Mouse (Mus musculus) small intestine, adult 2 months (tissue): Measurements from ENCODE around the gene Nt5c2. TPM values are rescaled to one million over a fixed set of nuclear protein-coding genes. Genes with fewer than 3 reads are reported as not detected.
"Not testable (repeated sequence)": the region's sequence is repeated elsewhere in the genome, so short reads cannot be mapped to it uniquely, and the experiment has no call there.

ENCODE experiments used
- H3K27ac ChIP-seq: fragments of 200-500 bp; 2 replicates; pipeline ENCODE4 v1.5.1; 2012; ENCODE audit warnings: low read depth, low read length, control low read depth, inconsistent platforms; ENCODE audit not compliant: insufficient read depth
- H3K27me3 ChIP-seq: fragments of 200-500 bp; 2 replicates; pipeline ENCODE4 v1.6.1; 2012; ENCODE audit warnings: mild to moderate bottlenecking, moderate library complexity, low read length, inconsistent platforms; ENCODE audit not compliant: control insufficient read depth, insufficient read depth
- H3K36me3 ChIP-seq: fragments of 200-500 bp; 2 replicates; pipeline ENCODE4 v1.6.1; 2012; ENCODE audit warnings: mild to moderate bottlenecking, low read length, control low read depth, inconsistent platforms; ENCODE audit not compliant: control insufficient read depth, insufficient read depth
- H3K4me1 ChIP-seq: fragments of 200-500 bp; 2 replicates; pipeline ENCODE4 v1.6.1; 2012; ENCODE audit warnings: low read length, inconsistent platforms, mixed read lengths; ENCODE audit not compliant: control insufficient read depth, insufficient read depth, insufficient read length
- H3K4me3 ChIP-seq: fragments of 200-500 bp; 2 replicates; pipeline ENCODE4 v1.5.1; 2012; ENCODE audit warnings: low read depth, mild to moderate bottlenecking, control low read depth, inconsistent platforms, low read length, moderate library complexity
- CTCF ChIP-seq: fragments of 200-500 bp; IDR thresholded peaks from 2 replicates; pipeline ENCODE4 v1.5.1; 2012; ENCODE audit warnings: low read depth, mild to moderate bottlenecking, control low read depth, inconsistent platforms, low read length, moderate library complexity, mixed read lengths; ENCODE audit not compliant: insufficient replicate concordance, insufficient read length; ENCODE audit errors: extremely low read depth
- POLR2A ChIP-seq: fragments of 200-500 bp; IDR thresholded peaks from 2 replicates; pipeline ENCODE4 v1.6.1; 2012; ENCODE audit warnings: low read depth, mild to moderate bottlenecking, control low read depth, inconsistent platforms, low read length, moderate library complexity
- WGBS: fragments of 180-500 bp; shearing (Covaris S2); methylation state at CpG from one replicate; pipeline ENCODE4 v1.1.7; 2018; 5-methylcytosine and 5-hydroxymethylcytosine counted together
- polyA plus RNA-seq: library from polyadenylated mRNA; depleted of rRNA; stranded (reverse); fragments of >200 nt; gene quantifications from 2 replicates; pipeline ENCODE4 v1.2.3, GENCODE M21; 2012

The Nt5c2 gene
- polyA plus RNA-seq, 1 experiment: 6.1 TPM

- 73% methylated on average over 7 of the region's 7 CpGs for WGBS
Measured at GRCm38 (mm10) chr19:47009420-47009819, 5.5 kb downstream of the Nt5c2 start.

DNA sequence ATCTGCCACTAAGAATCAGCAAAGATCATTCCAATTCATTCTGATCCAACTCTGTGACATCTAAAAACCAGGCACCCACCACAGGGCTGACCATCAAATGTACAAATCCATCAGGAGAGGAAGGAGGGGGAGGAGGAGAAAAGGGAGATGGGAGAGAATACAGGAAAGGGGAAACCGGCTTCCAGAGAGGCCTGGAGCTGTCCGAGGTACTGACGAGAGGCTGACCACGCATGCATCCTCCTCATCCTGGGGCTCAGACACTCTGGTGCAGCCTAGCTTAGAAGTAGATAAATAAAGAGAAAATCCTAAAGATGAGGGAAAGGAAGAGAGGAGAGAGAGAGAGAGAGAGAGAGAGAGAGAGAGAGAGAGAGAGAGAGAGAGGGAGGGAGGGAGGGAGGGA is 8.6 kb downstream of the Nt5c2 start:
- WGBS: 4% methylated on average over 4 of the region's 4 CpGs
- no peaks in the 10 kb centered on the region for H3K36me3 ChIP-seq
- H3K4me1 ChIP-seq: no peaks in the 10 kb centered on the region
- H3K27ac ChIP-seq: no peak overlapping the region
- no peaks in the 10 kb centered on the region for H3K27me3 ChIP-seq
- no peak overlapping the region for H3K4me3 ChIP-seq
- TF ChIP-seq POLR2A (no peak), CTCF (no peak)

More at GRCm38 (mm10) chr19:47009420-47009819, 5.5 kb downstream of the Nt5c2 start:
- TF ChIP-seq CTCF (no peak), POLR2A (no peak)
- no peaks in the 10 kb centered on the region for H3K4me1 ChIP-seq
- no peak overlapping the region for H3K27ac ChIP-seq
- no peaks in the 10 kb centered on the region for H3K36me3 ChIP-seq
- no peak overlapping the region for H3K4me3 ChIP-seq
- H3K27me3 ChIP-seq: peaks cover 14% of the 10 kb centered on the region

- no peaks in the 10 kb centered on the region for H3K27me3 ChIP-seq
- WGBS: 55% methylated on average over 5 of the region's 5 CpGs
- TF ChIP-seq POLR2A (no peak), CTCF (no peak)
- no peak overlapping the region for H3K27ac ChIP-seq
- H3K36me3 ChIP-seq: no peaks in the 10 kb centered on the region
- no peak overlapping the region for H3K4me3 ChIP-seq
- H3K4me1 ChIP-seq: no peaks in the 10 kb centered on the region
Measured at GRCm38 (mm10) chr19:47005873-47006272, 9.1 kb downstream of the Nt5c2 start.

DNA sequence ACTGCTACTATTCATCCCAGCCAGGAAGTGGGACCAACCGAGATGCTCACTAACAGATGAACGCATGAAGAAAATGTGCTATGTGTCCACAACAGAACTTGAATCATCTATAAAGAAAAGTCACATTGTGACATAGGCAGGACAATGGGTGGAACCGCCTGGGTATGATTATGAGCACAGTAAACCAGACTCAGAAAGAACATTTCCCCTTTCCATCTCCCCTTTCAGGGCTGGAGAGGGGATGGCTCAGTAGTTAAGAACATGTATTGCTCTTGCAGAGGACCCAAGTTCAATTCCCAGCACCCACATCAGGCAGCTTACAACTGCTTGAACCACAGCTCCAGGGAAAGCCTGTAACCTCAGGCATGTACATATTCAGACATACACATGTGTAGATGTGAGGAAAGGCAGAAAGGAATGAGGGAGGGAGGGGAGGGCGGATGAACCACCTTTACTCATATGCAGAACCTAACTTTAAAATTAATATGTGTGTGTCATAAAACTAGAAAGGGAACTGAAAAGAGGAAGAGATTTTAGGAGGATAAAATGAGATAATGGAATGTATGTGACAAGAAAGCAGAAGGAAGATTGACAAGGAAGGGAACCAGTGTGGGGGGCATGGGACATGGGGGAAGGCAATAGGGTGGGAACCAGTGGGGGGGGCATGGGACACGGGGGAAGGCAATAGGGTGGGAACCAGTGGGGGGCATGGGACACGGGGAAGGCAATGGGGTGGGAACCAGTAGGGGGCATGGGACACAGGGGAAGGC is 11.0 kb downstream of the Nt5c2 start:
- H3K36me3 ChIP-seq: no peaks in the 10 kb centered on the region
- H3K27me3 ChIP-seq: no peaks in the 10 kb centered on the region
- WGBS: 63% methylated on average over 6 of the region's 6 CpGs
- TF ChIP-seq POLR2A (no peak), CTCF (no peak)
- no peaks in the 10 kb centered on the region for H3K4me1 ChIP-seq
- no peak overlapping the region for H3K4me3 ChIP-seq
- no peak overlapping the region for H3K27ac ChIP-seq

GRCm38 (mm10) chr19:47000357-47000756 is 14.6 kb downstream of the Nt5c2 start:
- WGBS: 72% methylated on average over 2 of the region's 3 CpGs
- H3K27me3 ChIP-seq, H3K4me3 ChIP-seq, H3K36me3 ChIP-seq, H3K4me1 ChIP-seq, H3K27ac ChIP-seq: not testable (repeated sequence)

GRCm38 (mm10) chr19:46999753-47000152 is 15.2 kb downstream of the Nt5c2 start:
- Histone ChIP-seq H3K36me3 (no peaks in the 10 kb centered on the region), H3K4me1 (no peaks in the 10 kb centered on the region), H3K27me3 (no peaks in the 10 kb centered on the region), H3K27ac (no peak overlapping the region), H3K4me3 (no peak overlapping the region)
- no peak for TF ChIP-seq CTCF
- TF ChIP-seq POLR2A: no peak
- WGBS: 52% methylated on average over 6 of the region's 6 CpGs

DNA sequence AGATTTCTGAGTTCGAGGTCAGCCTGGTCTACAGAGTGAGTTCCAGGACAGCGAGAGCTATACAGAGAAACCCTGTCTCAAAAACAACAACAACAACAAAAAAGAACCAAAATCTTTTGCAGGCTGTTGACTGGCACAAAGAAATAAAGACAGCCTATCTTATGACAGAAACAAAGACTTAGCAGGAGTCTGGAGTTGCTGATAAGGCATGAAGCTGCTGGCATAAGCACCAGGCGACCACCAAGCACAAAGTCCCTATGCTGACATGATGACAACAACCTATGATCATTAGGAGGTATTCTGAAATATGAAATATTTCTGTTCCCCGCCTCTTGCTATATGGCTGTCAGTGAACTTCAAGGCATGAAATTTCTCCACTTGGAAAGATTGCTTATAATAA is 16.0 kb downstream of the Nt5c2 start:
- no peak overlapping the region for H3K27ac ChIP-seq
- WGBS: 70% methylated on average over 4 of the region's 4 CpGs
- no peaks in the 10 kb centered on the region for H3K36me3 ChIP-seq
- H3K27me3 ChIP-seq: no peaks in the 10 kb centered on the region
- no peak overlapping the region for H3K4me3 ChIP-seq
- TF ChIP-seq CTCF (no peak), POLR2A (no peak)
- no peaks in the 10 kb centered on the region for H3K4me1 ChIP-seq
